Mouse (Mus musculus): ENCODE data around the gene Trim69. TPM values are rescaled to one million over a fixed set of nuclear protein-coding genes. Genes with fewer than 3 reads are reported as not detected.

The Trim69 gene
- polyA plus RNA-seq, 1 experiment from 2014 or later, result not detected

DNA sequence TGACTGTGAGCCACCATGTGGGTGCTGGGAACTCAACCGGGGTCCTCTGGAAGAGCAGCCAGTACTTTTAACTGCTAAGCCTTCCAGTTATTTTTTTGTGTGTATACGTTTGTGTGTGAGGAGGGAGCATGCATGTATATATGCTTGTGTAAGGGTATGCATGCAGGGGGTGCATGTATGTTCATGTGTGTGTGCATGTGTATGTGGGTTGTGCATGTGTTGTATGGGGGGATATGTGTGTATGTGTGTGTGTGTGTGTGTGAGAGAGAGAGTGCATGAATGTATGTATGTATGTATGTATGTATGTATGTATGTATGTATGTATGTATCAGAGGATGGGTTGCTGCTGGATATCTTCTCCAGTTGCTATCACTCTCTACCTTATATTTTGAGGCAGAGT, 6.0 kb upstream of the Trim69 start:
- ATAC-seq (ENCODE audit: insufficient number of reproducible peaks, insufficient read depth, low FRiP score, low TSS enrichment), result no peak
- WGBS, result 96% methylated on average over 2 of the region's 2 CpGs
- no peaks in the 10 kb centered on the region for H3K9me3 ChIP-seq
- H3K36me3 ChIP-seq, result 0 out of 2 replicates have a peak, but pooled peaks cover 11% of the 10 kb centered on the region
- no peak overlapping the region for H3K27ac ChIP-seq
- no peak overlapping the region for H3K4me2 ChIP-seq (replicated peaks)
- H3K4me1 ChIP-seq, result no peaks in the 10 kb centered on the region
- H3K4me3 ChIP-seq, result no peak overlapping the region
- H3K9ac ChIP-seq, result no peak overlapping the region
- H3K27me3 ChIP-seq, result no peaks in the 10 kb centered on the region

DNA sequence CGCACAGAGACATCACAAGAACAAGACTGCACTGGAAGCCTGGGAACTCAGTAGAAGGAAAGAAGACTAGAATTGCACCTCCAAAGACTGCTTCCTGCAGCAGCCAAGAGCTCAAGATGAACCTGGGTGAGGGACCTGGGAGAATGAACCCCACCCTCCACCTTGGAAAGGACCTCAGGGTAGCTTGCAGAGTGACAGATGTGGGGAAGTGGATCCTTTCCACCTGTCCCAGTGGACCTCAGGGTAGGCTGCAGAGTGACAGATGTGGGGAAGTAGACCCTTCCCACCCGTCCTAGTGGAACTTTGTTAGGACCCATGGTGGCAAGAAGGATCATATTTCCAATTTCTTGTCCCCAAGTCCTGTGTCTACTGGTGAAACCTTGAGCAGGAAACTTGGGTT, 5.2 kb upstream of the Trim69 start:
- H3K27ac ChIP-seq, result no peak overlapping the region
- no peaks in the 10 kb centered on the region for H3K9me3 ChIP-seq
- WGBS, result 74% methylated on average over 2 of the region's 2 CpGs
- no peak overlapping the region for H3K4me3 ChIP-seq
- H3K9ac ChIP-seq, result no peak overlapping the region
- no peaks in the 10 kb centered on the region for H3K27me3 ChIP-seq
- no peak overlapping the region for H3K4me2 ChIP-seq (replicated peaks)
- H3K4me1 ChIP-seq, result no peaks in the 10 kb centered on the region
- H3K36me3 ChIP-seq, result 0 out of 2 replicates have a peak, but pooled peaks cover 11% of the 10 kb centered on the region
- no peak for ATAC-seq (ENCODE audit: insufficient number of reproducible peaks, insufficient read depth, low FRiP score, low TSS enrichment)

DNA sequence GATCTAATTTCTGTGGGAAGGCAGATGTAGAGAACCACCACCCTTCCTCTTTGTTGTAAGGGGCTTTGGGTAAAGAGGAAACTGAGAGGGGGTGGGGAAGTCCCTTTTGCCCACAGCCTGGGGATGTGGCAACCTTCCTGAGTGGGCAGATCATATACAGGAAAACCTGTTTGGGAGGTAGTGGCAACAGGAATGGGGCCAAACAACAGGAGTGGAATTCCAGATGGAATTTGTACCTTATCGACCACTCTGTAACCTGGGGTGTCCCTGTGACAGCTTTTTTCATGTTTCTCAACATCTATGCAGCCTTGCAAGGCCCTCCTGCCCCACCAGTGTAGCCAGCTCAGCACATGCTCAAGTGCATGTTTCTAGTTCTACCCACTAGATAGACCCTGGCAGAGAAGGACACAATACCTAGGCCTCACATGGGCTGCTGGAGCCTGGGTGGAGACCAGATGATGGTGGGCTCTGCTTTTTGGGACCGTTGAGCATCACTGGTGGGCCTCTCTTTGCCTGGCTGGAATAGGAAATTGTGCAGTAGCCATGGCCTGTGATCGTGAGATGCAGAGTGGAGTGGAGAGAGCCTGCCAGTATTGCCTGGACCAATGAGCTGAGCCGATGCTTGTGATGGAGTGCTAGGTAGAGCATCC, 4.3 kb upstream of the Trim69 start:
- Histone ChIP-seq H3K9ac (no peak overlapping the region), H3K27ac (no peak overlapping the region), H3K9me3 (no peaks in the 10 kb centered on the region), H3K4me1 (no peaks in the 10 kb centered on the region), H3K4me2 (replicated peaks) (no peak overlapping the region), H3K36me3 (0 out of 2 replicates have a peak, but pooled peaks cover 11% of the 10 kb centered on the region), H3K27me3 (no peaks in the 10 kb centered on the region), H3K4me3 (no peak overlapping the region)
- no peak for ATAC-seq (ENCODE audit: insufficient number of reproducible peaks, insufficient read depth, low FRiP score, low TSS enrichment)
- 82% methylated on average over 4 of the region's 4 CpGs for WGBS

DNA sequence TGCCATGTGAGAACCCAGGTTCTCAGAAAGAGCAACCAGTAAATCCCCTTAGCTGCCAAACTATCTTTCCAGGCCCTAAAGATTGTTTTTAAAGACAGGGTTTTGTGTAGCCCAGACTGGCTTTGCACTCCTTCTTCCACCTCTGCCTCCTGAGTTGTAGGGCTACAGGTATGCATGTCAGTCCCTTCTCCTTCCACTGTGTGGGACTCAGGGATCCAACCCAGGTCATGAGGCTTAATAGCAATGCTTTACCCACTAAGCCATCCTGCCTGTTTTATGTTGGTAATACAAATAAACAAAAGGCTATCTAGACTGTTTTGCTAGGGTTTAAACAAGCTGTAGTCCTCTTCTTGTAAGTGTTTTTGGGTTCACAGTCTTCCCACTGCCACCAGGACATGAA, 2.9 kb upstream of the Trim69 start:
- no peaks in the 10 kb centered on the region for H3K4me1 ChIP-seq
- no peak overlapping the region for H3K9ac ChIP-seq
- no peak for ATAC-seq (ENCODE audit: insufficient number of reproducible peaks, insufficient read depth, low FRiP score, low TSS enrichment)

DNA sequence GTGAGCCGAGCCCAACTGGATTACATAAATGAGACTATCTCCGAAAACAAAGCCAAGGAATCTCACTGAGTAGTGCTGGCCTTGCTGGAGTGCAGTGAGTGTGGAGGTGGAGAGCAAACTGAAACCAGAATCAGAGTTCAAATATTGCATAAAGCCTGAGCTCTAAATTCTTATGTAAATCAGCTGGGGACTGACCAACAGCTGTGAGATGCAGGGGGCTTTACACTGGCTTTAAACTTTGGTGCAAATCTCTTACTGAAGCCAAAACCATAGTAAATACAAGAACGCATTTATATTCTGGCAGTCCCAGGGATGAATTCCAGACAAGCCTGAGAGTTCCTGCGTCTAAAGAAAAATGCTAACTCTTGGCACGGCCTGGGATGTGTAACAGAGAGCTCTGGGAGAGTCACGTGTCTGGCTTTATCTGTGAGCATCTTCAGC, 2.1 kb upstream of the Trim69 start:
- 65% methylated on average over 6 of the region's 6 CpGs for WGBS
- Histone ChIP-seq H3K4me2 (replicated peaks) (no peak overlapping the region), H3K36me3 (0 out of 2 replicates have a peak, but pooled peaks cover 4% of the 10 kb centered on the region), H3K4me1 (no peaks in the 10 kb centered on the region), H3K27ac (no peak overlapping the region), H3K27me3 (no peaks in the 10 kb centered on the region), H3K4me3 (no peak overlapping the region), H3K9me3 (no peaks in the 10 kb centered on the region), H3K9ac (no peak overlapping the region)
- no peak for ATAC-seq (ENCODE audit: insufficient number of reproducible peaks, insufficient read depth, low FRiP score, low TSS enrichment)

More for the DNA sequence above, 2.9 kb upstream of the Trim69 start:
- Histone ChIP-seq H3K27me3 (no peaks in the 10 kb centered on the region), H3K4me2 (replicated peaks) (no peak overlapping the region), H3K36me3 (0 out of 2 replicates have a peak, but pooled peaks cover 4% of the 10 kb centered on the region), H3K9me3 (no peaks in the 10 kb centered on the region), H3K4me3 (no peak overlapping the region), H3K27ac (no peak overlapping the region)

GRCm38 (mm10) chr2:122159667-122160066, 833 bp upstream of the Trim69 start:
- 79% methylated on average over 6 of the region's 6 CpGs for WGBS
- no peak for ATAC-seq (ENCODE audit: insufficient number of reproducible peaks, insufficient read depth, low FRiP score, low TSS enrichment)
- Histone ChIP-seq H3K4me1 (no peaks in the 10 kb centered on the region), H3K4me2 (replicated peaks) (no peak overlapping the region), H3K4me3 (no peak overlapping the region), H3K27ac (no peak overlapping the region), H3K36me3 (no peaks in the 10 kb centered on the region), H3K9ac (no peak overlapping the region), H3K27me3 (no peaks in the 10 kb centered on the region), H3K9me3 (no peaks in the 10 kb centered on the region)

DNA sequence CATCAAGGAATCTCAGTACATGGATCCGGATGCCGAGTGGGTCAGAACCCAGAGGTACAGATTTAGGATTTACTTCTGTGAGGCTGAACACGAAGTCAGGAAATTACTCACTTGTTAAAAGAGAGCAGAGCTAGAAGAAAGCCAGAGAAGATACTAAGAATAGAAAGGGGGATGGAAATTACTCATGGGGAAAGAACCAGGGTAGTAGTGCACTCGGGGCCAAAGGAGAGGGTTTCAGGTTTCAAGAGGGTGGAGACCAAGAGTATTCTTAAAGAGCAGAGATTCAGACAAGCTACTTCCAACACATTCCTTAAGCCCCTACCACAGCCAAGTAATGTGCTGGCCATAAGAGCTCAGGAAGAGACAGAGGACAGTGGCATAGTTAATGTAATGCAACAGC, 1.0 kb downstream of the Trim69 start:
- WGBS, result 43% methylated on average over 4 of the region's 4 CpGs
- Histone ChIP-seq H3K4me2 (replicated peaks) (no peak overlapping the region), H3K9me3 (no peaks in the 10 kb centered on the region), H3K27me3 (no peaks in the 10 kb centered on the region), H3K9ac (no peak overlapping the region), H3K4me1 (no peaks in the 10 kb centered on the region), H3K4me3 (no peak overlapping the region), H3K27ac (no peak overlapping the region), H3K36me3 (no peaks in the 10 kb centered on the region)
- ATAC-seq (ENCODE audit: insufficient number of reproducible peaks, insufficient read depth, low FRiP score, low TSS enrichment), result no peak

DNA sequence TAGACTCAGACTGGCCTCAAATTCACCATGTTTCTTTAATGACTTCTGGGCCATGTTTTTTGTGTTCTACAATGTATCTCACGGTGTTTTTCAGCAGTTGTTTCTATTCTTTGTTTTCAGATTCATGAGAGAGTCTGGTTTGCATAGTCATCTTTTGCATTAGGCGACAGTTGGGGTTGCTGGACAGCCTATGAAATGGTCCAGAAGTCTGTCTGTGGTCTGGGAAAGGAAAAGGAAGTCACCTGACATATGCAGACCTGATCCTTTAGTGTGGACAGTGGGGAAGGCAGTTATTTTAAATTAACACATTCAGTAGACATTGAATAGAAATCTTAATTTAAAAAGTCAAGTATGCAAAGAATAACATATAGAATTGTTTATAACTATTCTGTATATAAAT, 2.0 kb downstream of the Trim69 start:
- Histone ChIP-seq H3K4me1 (no peaks in the 10 kb centered on the region), H3K4me3 (no peak overlapping the region), H3K9ac (no peak overlapping the region), H3K27ac (no peak overlapping the region), H3K27me3 (no peaks in the 10 kb centered on the region), H3K36me3 (no peaks in the 10 kb centered on the region), H3K9me3 (no peaks in the 10 kb centered on the region), H3K4me2 (replicated peaks) (no peak overlapping the region)
- WGBS, result 78% methylated on average over 2 of the region's 2 CpGs
- no peak for ATAC-seq (ENCODE audit: insufficient number of reproducible peaks, insufficient read depth, low FRiP score, low TSS enrichment)

DNA sequence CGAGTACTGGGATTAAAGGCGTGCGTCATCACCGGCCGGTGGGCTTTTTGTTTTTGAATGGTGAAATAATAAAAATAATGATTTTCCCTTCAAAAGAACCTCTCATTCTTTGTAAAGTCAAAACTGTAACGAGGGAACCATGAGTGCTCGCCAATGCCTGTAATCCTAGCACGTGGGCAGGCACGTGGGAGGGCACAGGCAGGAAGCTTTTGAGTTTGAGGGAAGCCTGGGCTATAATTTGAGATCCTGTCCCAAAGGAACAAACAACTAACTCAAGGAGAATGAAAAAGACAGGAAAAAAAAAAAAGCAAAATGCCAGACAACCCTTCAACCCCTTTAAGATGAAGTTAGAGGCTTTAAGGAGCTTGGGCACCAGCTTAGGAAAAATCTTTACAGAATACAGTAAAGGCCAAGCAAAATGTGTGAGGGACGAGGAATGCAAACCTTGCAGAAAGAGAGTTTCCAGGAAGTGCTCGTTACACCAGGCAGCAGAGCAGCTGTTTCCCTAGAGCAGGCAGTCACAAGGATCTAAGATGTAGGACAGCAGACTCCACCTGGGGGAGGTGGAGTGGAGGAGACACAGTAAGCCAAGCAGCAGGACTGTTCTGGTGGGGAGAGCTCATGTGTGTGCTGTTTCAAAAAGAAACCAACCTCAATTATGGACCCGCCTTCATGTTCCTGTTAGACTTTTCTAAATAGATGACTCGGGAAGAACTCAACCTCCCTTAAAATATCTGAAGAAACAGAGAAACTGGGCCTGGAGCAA, 3.1 kb downstream of the Trim69 start:
- Histone ChIP-seq H3K9me3 (no peaks in the 10 kb centered on the region), H3K36me3 (no peaks in the 10 kb centered on the region), H3K27me3 (no peaks in the 10 kb centered on the region), H3K4me3 (no peak overlapping the region), H3K9ac (no peak overlapping the region), H3K27ac (no peak overlapping the region), H3K4me2 (replicated peaks) (no peak overlapping the region), H3K4me1 (no peaks in the 10 kb centered on the region)
- 66% methylated on average over 13 of the region's 13 CpGs for WGBS
- no peak for ATAC-seq (ENCODE audit: insufficient number of reproducible peaks, insufficient read depth, low FRiP score, low TSS enrichment)

GRCm38 (mm10) chr2:122164293-122164692, 3.8 kb downstream of the Trim69 start:
- Histone ChIP-seq H3K27me3 (no peaks in the 10 kb centered on the region), H3K9me3 (no peaks in the 10 kb centered on the region), H3K4me2 (replicated peaks) (no peak overlapping the region), H3K4me1 (no peaks in the 10 kb centered on the region), H3K36me3 (no peaks in the 10 kb centered on the region), H3K27ac (no peak overlapping the region), H3K9ac (no peak overlapping the region), H3K4me3 (no peak overlapping the region)
- no peak for ATAC-seq (ENCODE audit: insufficient number of reproducible peaks, insufficient read depth, low FRiP score, low TSS enrichment)
- 86% methylated on average over 11 of the region's 11 CpGs for WGBS

- Histone ChIP-seq H3K27me3 (no peaks in the 10 kb centered on the region), H3K27ac (no peak overlapping the region), H3K4me2 (replicated peaks) (no peak overlapping the region), H3K4me3 (no peak overlapping the region), H3K9me3 (no peaks in the 10 kb centered on the region), H3K9ac (no peak overlapping the region), H3K36me3 (no peaks in the 10 kb centered on the region), H3K4me1 (no peaks in the 10 kb centered on the region)
- ATAC-seq (ENCODE audit: insufficient number of reproducible peaks, insufficient read depth, low FRiP score, low TSS enrichment), result no peak
- WGBS, result 78% methylated on average over 6 of the region's 6 CpGs
Observed at GRCm38 (mm10) chr2:122171292-122171691, 10.8 kb downstream of the Trim69 start.

GRCm38 (mm10) chr2:122172188-122172587, 11.7 kb downstream of the Trim69 start:
- H3K4me3 ChIP-seq, result no peak overlapping the region
- WGBS, result 94% methylated on average over 2 of the region's 2 CpGs
- no peaks in the 10 kb centered on the region for H3K36me3 ChIP-seq
- no peak overlapping the region for H3K27ac ChIP-seq
- no peak overlapping the region for H3K4me2 ChIP-seq (replicated peaks)
- H3K9ac ChIP-seq, result no peak overlapping the region
- H3K4me1 ChIP-seq, result no peaks in the 10 kb centered on the region
- H3K9me3 ChIP-seq, result no peaks in the 10 kb centered on the region
- ATAC-seq (ENCODE audit: insufficient number of reproducible peaks, insufficient read depth, low FRiP score, low TSS enrichment), result no peak
- no peaks in the 10 kb centered on the region for H3K27me3 ChIP-seq
